Mouse (Mus musculus) telencephalon, adult 2 months (tissue): ENCODE measurements around the gene Rps19.
A peak's percentile ranks its signal among the peaks of the same experiment; 100 is the strongest.
"Not testable (repeated sequence)": the region's sequence is repeated elsewhere in the genome, so short reads cannot be mapped to it uniquely, and the experiment has no call there.

ENCODE experiments used
- DNase-seq: peaks from one replicate; pipeline ENCODE4 v3.0.0-alpha.2; 2011; ENCODE audit warnings: low read depth, low spot score

Rps19 gene

GRCm38 (mm10) chr7:24883896-24884692 lies at the start of gene Rps19:
Rps19 (plus strand) TSS chr7:24884371.
- DNase-seq: peak; percentile 99

- not testable (repeated sequence) for DNase-seq
These were observed 45.3 kb upstream of the Rps19 start for GRCm38 (mm10) chr7:24838732-24839409.

- DNase-seq: no peak
These were observed 44.8 kb upstream of the Rps19 start for GRCm38 (mm10) chr7:24839410-24839808.

- no peak for DNase-seq
These were observed 43.8 kb upstream of the Rps19 start for GRCm38 (mm10) chr7:24840331-24840730.

- no peak for DNase-seq
These were observed 43.2 kb upstream of the Rps19 start for GRCm38 (mm10) chr7:24841009-24841408.

- DNase-seq: no peak
These were observed 40.0 kb upstream of the Rps19 start for GRCm38 (mm10) chr7:24844144-24844543.

GRCm38 (mm10) chr7:24845181-24845580 lies 39.0 kb upstream of the Rps19 start:
- DNase-seq: no peak

- no peak for DNase-seq
These were observed 38.5 kb upstream of the Rps19 start for GRCm38 (mm10) chr7:24845713-24846112.

GRCm38 (mm10) chr7:24846576-24846975 lies 37.6 kb upstream of the Rps19 start:
- DNase-seq: not testable (repeated sequence)

GRCm38 (mm10) chr7:24850162-24850561 lies 34.0 kb upstream of the Rps19 start:
- DNase-seq: peak; percentile 82

- DNase-seq: no peak
These were observed 33.3 kb upstream of the Rps19 start for GRCm38 (mm10) chr7:24850899-24851303.

- no peak for DNase-seq
These were observed 32.4 kb upstream of the Rps19 start for GRCm38 (mm10) chr7:24851596-24852325.

- no peak for DNase-seq
These were observed 31.5 kb upstream of the Rps19 start for GRCm38 (mm10) chr7:24852557-24853232.

GRCm38 (mm10) chr7:24853233-24853563 lies 31.0 kb upstream of the Rps19 start:
- no peak for DNase-seq

GRCm38 (mm10) chr7:24853695-24854094 lies 30.5 kb upstream of the Rps19 start:
- no peak for DNase-seq

- no peak for DNase-seq
These were observed 27.6 kb upstream of the Rps19 start for GRCm38 (mm10) chr7:24856460-24857120.

- DNase-seq: no peak
These were observed 24.9 kb upstream of the Rps19 start for GRCm38 (mm10) chr7:24859234-24859633.

- no peak for DNase-seq
These were observed 22.3 kb upstream of the Rps19 start, which contains the start of gene Gm9844 for GRCm38 (mm10) chr7:24861913-24862312. Gm9844 (plus strand) TSS chr7:24862213.

- DNase-seq: no peak
These were observed 21.3 kb upstream of the Rps19 start for GRCm38 (mm10) chr7:24862853-24863252.

- DNase-seq: no peak
These were observed 20.0 kb upstream of the Rps19 start for GRCm38 (mm10) chr7:24864156-24864555.

GRCm38 (mm10) chr7:24869080-24869479 lies 15.1 kb upstream of the Rps19 start:
- DNase-seq: no peak
